Mouse (Mus musculus) ES-E14 (cell line): ENCODE measurements at regions not wholly inside any gene's neighbourhood (a gene's known extent, or its start where the extent isn't known, plus 50 kb on each side); places are given as distances from the start of the nearest gene placed in this dataset.

ENCODE experiments used
- CHD2 ChIP-seq: IDR thresholded peaks from 2 replicates; pipeline ENCODE4 v1.6.1; 2014; ENCODE audit warnings: mild to moderate bottlenecking, low read depth, low read length, inconsistent platforms
- HCFC1 ChIP-seq: IDR thresholded peaks from 2 replicates; pipeline ENCODE4 v1.6.1; 2012; ENCODE audit warnings: low read length, inconsistent platforms, borderline replicate concordance; ENCODE audit not compliant: insufficient read depth
- MAFK ChIP-seq: IDR thresholded peaks from 2 replicates; pipeline ENCODE4 v1.6.1; 2014; ENCODE audit warnings: mild to moderate bottlenecking, low read depth, low read length, inconsistent platforms; ENCODE audit not compliant: insufficient read depth
- ZC3H11A ChIP-seq: IDR thresholded peaks from 2 replicates; pipeline ENCODE4 v1.6.1; 2012; ENCODE audit warnings: low read depth, mild to moderate bottlenecking, inconsistent platforms, low read length, borderline replicate concordance
- ZNF384 ChIP-seq: IDR thresholded peaks from 2 replicates; pipeline ENCODE4 v1.6.1; 2012; ENCODE audit warnings: low read depth, low read length, inconsistent platforms

DNA sequence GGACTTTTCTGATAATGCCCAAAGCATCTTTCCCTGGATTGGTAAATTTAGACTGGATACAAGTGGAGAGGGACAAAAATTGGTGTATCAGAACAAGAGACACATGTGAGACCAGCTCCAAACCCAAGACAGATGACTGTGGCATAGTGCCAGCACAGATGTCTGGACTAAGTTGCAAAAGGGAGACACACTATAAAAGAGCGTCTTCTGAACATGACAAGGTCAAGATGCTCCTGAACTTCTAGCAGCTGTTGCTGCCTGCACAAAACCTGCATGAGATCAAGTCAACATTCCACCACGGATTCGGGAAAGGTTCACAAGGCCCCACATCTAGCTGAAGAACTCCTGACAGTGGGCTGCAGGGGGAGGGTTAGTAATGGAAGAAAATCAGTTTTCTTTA, 229.2 kb upstream of the P2ry1 start:
- TF ChIP-seq CHD2 = no peak
- no peak for TF ChIP-seq HCFC1
- TF ChIP-seq ZC3H11A = no peak
- TF ChIP-seq MAFK = no peak
- TF ChIP-seq ZNF384 = no peak
